ENCODE assay signal across 20 mouse cellular contexts in the genomic region with DNA sequence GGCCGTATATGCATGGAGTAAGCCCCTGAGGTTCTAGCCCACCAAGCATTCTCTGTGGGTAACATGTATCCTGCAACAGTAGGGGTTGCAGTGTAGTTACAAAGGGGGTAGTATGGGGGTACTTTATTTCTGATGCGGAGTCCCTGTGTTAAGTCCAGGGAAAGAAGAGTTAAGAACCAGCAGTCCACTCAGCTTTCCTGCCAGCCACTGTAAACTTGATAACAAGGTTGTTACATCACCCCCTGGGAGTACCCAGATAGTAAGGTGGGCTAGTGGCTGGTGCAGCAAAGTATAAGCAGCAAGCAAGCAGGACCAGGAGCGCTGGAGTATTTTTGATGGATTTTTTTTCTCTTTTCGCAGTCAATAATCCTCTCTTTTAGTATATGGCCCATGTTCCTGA.
"Had no signal": no experiment of that assay in that cellular context is flagged by ENCODE, and none has a peak within 500 bp of the region (broad histone marks: within the 10 kb centered on the region; RNA-seq: fewer than 3 reads in every experiment).

No protein-coding gene starts in this region.

- H3K36me3 ChIP-seq: heart, embryonic 10.5 days; heart, embryonic 12.5 days; hindbrain, embryonic 13.5 days; hindbrain, embryonic 15.5 days; limb, embryonic 13.5 days; limb, embryonic 15.5 days; liver, embryonic 12.5 days had no signal

- H3K4me3 ChIP-seq: heart, embryonic 10.5 days; heart, embryonic 12.5 days; hindbrain, embryonic 13.5 days; hindbrain, embryonic 15.5 days; layer of hippocampus, adult 2 months; limb, embryonic 13.5 days; limb, embryonic 15.5 days; liver, embryonic 12.5 days had no signal

- H3K9ac ChIP-seq: heart, embryonic 12.5 days; hindbrain, embryonic 13.5 days; hindbrain, embryonic 15.5 days; limb, embryonic 13.5 days; limb, embryonic 15.5 days; liver, embryonic 12.5 days; liver, embryonic 14.5 days had no signal

- DNase-seq: gastrocnemius, postnatal 14 days; gastrocnemius, postnatal 36 days; heart, adult 11 months; heart, postnatal 10 days; heart, postnatal 36 days; kidney, adult 11 months; kidney, adult 8-10 months; kidney, postnatal 10 days; kidney, postnatal 4 days; left cerebral cortex, postnatal 4 days had no signal

- H3K27ac ChIP-seq: heart, embryonic 10.5 days; hindbrain, embryonic 13.5 days; hindbrain, embryonic 15.5 days; hindbrain, postnatal 0 days; layer of hippocampus, adult 2 months; limb, embryonic 13.5 days; limb, embryonic 15.5 days; liver, embryonic 12.5 days; liver, embryonic 14.5 days had no signal

- H3K9me3 ChIP-seq: heart, embryonic 10.5 days; hindbrain, embryonic 13.5 days; hindbrain, embryonic 15.5 days; limb, embryonic 13.5 days; limb, embryonic 15.5 days; liver, embryonic 12.5 days had no signal

- H3K27me3 ChIP-seq: heart, embryonic 12.5 days; hindbrain, embryonic 13.5 days; hindbrain, embryonic 15.5 days; limb, embryonic 13.5 days; limb, embryonic 15.5 days; liver, embryonic 12.5 days had no signal

- H3K4me1 ChIP-seq: heart, embryonic 10.5 days; heart, embryonic 12.5 days; hindbrain, embryonic 13.5 days; hindbrain, embryonic 15.5 days; limb, embryonic 13.5 days; limb, embryonic 15.5 days; liver, embryonic 12.5 days had no signal
